Mouse (Mus musculus) spleen, embryonic (tissue): Measurements from ENCODE around the gene Tmem33.

Source experiments
- CTCF ChIA-PET: fragments of 350-600 bp; sonication (Branson Sonifier 250); formaldehyde crosslinking; loops from one replicate; lab custom pipeline; 2022; lab: Charles Lee

The Tmem33 gene

GRCm38 (mm10) chr5:67255664-67256063 lies 4.7 kb upstream of the Tmem33 start:
- CTCF ChIA-PET, result no interaction called here

- CTCF ChIA-PET, result no interaction called here
Measured at GRCm38 (mm10) chr5:67258473-67258872, 1.9 kb upstream of the Tmem33 start.

- CTCF ChIA-PET, result interaction anchor here (0.7 kb wide), 1 partner anchor 164 kb away, joined by 5 read pairs; no protein-coding TSS in a partner anchor
Measured at GRCm38 (mm10) chr5:67260159-67260530, 220 bp upstream of the Tmem33 start.

- CTCF ChIA-PET, result no interaction called here
Measured at GRCm38 (mm10) chr5:67262964-67263363, 2.6 kb downstream of the Tmem33 start.

GRCm38 (mm10) chr5:67266106-67266505 lies 5.7 kb downstream of the Tmem33 start:
- CTCF ChIA-PET, result no interaction called here

- CTCF ChIA-PET, result no interaction called here
Measured at GRCm38 (mm10) chr5:67269309-67269708, 8.9 kb downstream of the Tmem33 start.

- CTCF ChIA-PET, result no interaction called here
Measured at GRCm38 (mm10) chr5:67279407-67279806, 19.0 kb downstream of the Tmem33 start.

GRCm38 (mm10) chr5:67279840-67280239 lies 19.5 kb downstream of the Tmem33 start:
- CTCF ChIA-PET, result no interaction called here

- CTCF ChIA-PET, result no interaction called here
Measured at GRCm38 (mm10) chr5:67280400-67280799, 20.0 kb downstream of the Tmem33 start.

- CTCF ChIA-PET, result no interaction called here
Measured at GRCm38 (mm10) chr5:67295029-67295428, 34.7 kb downstream of the Tmem33 start.

GRCm38 (mm10) chr5:67295682-67296081 lies 35.3 kb downstream of the Tmem33 start:
- CTCF ChIA-PET, result no interaction called here

- CTCF ChIA-PET, result no interaction called here
Measured at GRCm38 (mm10) chr5:67296171-67296570, 35.8 kb downstream of the Tmem33 start.

- CTCF ChIA-PET, result no interaction called here
Measured at GRCm38 (mm10) chr5:67297026-67297813, 36.9 kb downstream of the Tmem33 start.

GRCm38 (mm10) chr5:67299847-67300412 lies 39.6 kb downstream of the Tmem33 start:
- CTCF ChIA-PET, result no interaction called here

GRCm38 (mm10) chr5:67300926-67301597 lies 40.7 kb downstream of the Tmem33 start:
- CTCF ChIA-PET, result no interaction called here

- CTCF ChIA-PET, result interaction anchor here (0.5 kb wide), 1 partner anchor 304 kb away, joined by 3 read pairs; no protein-coding TSS in a partner anchor
Measured at GRCm38 (mm10) chr5:67301722-67302331, 41.5 kb downstream of the Tmem33 start.

GRCm38 (mm10) chr5:67303816-67304215 lies 43.5 kb downstream of the Tmem33 start:
- CTCF ChIA-PET, result no interaction called here

- CTCF ChIA-PET, result interaction anchor here (0.7 kb wide), 1 partner anchor 517 kb away, joined by 3 read pairs; no protein-coding TSS in a partner anchor
Measured at GRCm38 (mm10) chr5:67306698-67307521, 46.5 kb downstream of the Tmem33 start, which contains the start of gene Slc30a9. Gene Slc30a9, plus strand, starts transcription at chr5:67306955.

GRCm38 (mm10) chr5:67307659-67308222 lies 47.4 kb downstream of the Tmem33 start:
- CTCF ChIA-PET, result interaction anchor here (0.8 kb wide), 1 partner anchor 143 kb away, joined by 4 read pairs; no protein-coding TSS in a partner anchor

GRCm38 (mm10) chr5:67311811-67312521 lies 51.6 kb downstream of the Tmem33 start:
- CTCF ChIA-PET, result no interaction called here
